Mouse (Mus musculus) cerebellum, adult 2 months (tissue): Measurements from ENCODE around the gene Nanog.
A peak's percentile ranks its signal among the peaks of the same experiment; 100 is the strongest.

Experiments
- CTCF ChIP-seq: fragments of 200-500 bp; IDR thresholded peaks from 2 replicates; pipeline ENCODE4 v1.5.1; 2011; ENCODE audit warnings: low read depth, mild to moderate bottlenecking, control low read depth, low read length, moderate library complexity, borderline replicate concordance; ENCODE audit not compliant: insufficient read depth
- POLR2A ChIP-seq: fragments of 200-500 bp; IDR thresholded peaks from 2 replicates; pipeline ENCODE4 v1.6.1; 2011; ENCODE audit warnings: low read length, control low read depth, borderline replicate concordance; ENCODE audit not compliant: insufficient read depth

DNA sequence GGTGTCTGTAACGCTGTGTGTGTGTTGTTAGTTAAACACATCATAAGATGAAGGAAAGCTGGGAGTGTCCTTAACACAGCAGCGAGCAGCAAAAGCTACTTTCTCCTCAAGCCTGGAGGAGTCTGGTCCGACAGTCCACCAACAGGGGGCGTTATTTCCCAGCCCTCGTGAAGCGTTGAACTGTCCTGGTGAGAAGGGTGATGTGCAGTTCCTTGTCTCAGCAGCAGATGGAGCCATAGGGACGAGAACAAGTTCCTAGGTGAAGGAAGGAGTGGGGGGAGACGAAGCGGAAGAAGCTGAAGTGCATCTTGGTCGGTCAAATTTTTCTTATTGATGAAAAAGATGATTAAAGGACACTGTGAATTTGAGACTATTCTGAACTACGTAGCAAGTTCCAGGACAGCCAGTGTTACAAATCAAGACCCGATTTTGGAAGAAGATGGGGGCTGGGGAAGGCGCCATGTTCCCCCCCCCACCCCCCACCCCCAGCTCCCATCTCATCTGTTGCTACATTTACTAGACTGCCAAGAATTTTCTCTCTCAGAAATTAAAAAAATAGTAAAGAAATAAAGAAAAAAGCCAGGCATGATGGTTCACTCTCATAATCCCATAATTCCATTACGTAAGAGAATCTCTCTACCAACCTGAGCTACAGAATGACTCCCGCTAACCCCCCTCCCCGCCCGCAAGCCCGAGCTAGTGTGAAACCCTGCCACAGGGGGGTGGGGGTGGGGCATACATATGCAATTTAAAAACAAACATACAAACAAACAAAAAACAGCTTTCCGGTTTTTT lies 37.7 kb upstream of the Nanog start:
- TF ChIP-seq POLR2A, result no peak
- TF ChIP-seq CTCF, result peak; percentile 100
